Mouse (Mus musculus) midbrain, embryonic 10.5 days (tissue): Measurements from ENCODE around the gene Vmn1r205. TPM values are rescaled to one million over a fixed set of nuclear protein-coding genes. Genes with fewer than 3 reads are reported as not detected.
"Not testable (repeated sequence)": the region's sequence is repeated elsewhere in the genome, so short reads cannot be mapped to it uniquely, and the experiment has no call there.

Source experiments
- DNase-seq: peaks from one replicate; pipeline ENCODE4 v3.0.0-alpha.2; 2017; ENCODE audit warnings: low spot score
- H3K27ac ChIP-seq: fragments of 300-500 bp; sonication (generic); replicated peaks from 2 replicates; pipeline ENCODE4 v1.5.1; 2016; ENCODE audit warnings: mild to moderate bottlenecking
- H3K27me3 ChIP-seq: fragments of 300-500 bp; sonication (generic); 2 replicates; pipeline ENCODE4 v1.6.1; 2016; ENCODE audit warnings: low read depth, mild to moderate bottlenecking; ENCODE audit not compliant: poor library complexity, severe bottlenecking
- H3K36me3 ChIP-seq: fragments of 300-500 bp; sonication (generic); 2 replicates; pipeline ENCODE4 v1.6.1; 2016; ENCODE audit warnings: mild to moderate bottlenecking, moderate library complexity
- H3K4me1 ChIP-seq: fragments of 300-500 bp; sonication (generic); 2 replicates; pipeline ENCODE4 v1.6.1; 2016
- H3K4me3 ChIP-seq: fragments of 300-500 bp; sonication (generic); 2 replicates; pipeline ENCODE4 v1.5.1; 2016; ENCODE audit warnings: mild to moderate bottlenecking, moderate library complexity
- H3K9me3 ChIP-seq: fragments of 300-500 bp; sonication (generic); replicated peaks from 2 replicates; pipeline ENCODE4 v1.6.1; 2016; ENCODE audit warnings: mild to moderate bottlenecking
- WGBS: fragments of 180-500 bp; shearing (Covaris S2); methylation state at CpG from one replicate; pipeline ENCODE4 v1.1.7; 2016; 5-methylcytosine and 5-hydroxymethylcytosine counted together
- polyA plus RNA-seq: library from polyadenylated mRNA; unstranded; fragments of >200 nt; fragmentation: Nextera tagmentation; extraction: Ambion mirVana; gene quantifications from 2 replicates; pipeline ENCODE4 v1.2.1, GENCODE M21; 2016

Gene Vmn1r205
- polyA plus RNA-seq: not detected in 2 replicates

DNA sequence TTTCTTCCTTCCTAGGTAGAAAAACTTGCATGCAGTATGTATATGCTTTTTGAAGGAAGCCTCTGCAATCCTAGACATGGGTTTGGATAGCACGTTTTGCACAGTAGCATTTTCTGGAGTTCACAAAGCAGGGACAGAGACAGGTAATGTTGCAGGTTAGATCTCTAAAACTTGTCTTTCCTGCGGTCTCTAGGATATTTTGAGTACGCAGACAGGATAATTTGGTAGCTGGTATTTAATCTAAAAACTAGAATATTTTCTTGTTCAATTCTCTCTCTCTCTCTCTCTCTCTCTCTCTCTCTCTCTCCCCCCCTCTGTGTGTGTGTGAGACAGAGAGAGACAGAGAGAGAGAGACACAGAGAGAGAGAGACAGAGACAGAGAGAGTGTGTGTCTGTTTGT is at the start of gene Vmn1r205:
Gene Vmn1r205 (minus strand): TSS at position 101 of the 400 bp plus-strand sequence.
- no peaks in the 10 kb centered on the region for H3K27me3 ChIP-seq
- H3K4me1 ChIP-seq: no peaks in the 10 kb centered on the region
- H3K36me3 ChIP-seq: no peaks in the 10 kb centered on the region
- no peaks in the 10 kb centered on the region for H3K9me3 ChIP-seq
- H3K4me3 ChIP-seq: no peak within 1 kb of the TSS
- WGBS: 87% methylated on average over 3 of the region's 3 CpGs
- no peak for DNase-seq
- H3K27ac ChIP-seq: no peak within 1 kb of the TSS

DNA sequence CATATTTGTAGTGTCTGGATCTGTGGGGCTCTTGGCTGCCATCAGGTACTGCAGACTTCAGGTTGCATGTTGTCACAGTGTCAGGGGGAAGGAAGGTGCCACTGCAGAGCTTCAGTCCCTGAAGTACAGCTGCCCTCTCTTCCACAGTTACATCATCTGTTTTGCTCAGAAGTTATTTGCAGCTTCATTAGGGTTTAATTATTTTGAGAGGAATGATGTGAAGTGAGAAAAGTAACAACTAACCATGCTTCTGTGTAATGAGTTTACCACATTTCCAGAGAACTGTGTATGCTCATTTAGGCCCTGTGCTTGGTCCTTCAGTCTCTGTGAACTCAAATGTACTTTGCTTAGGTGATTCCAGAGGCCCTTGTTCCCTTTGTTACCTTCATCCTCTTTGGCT is 31.4 kb upstream of the Vmn1r205 start, which contains the start of gene Vmn1r206:
Gene Vmn1r206 (minus strand): TSS at position 101 of the 400 bp plus-strand sequence.
- H3K27me3 ChIP-seq, H3K4me1 ChIP-seq, H3K4me3 ChIP-seq, H3K36me3 ChIP-seq, H3K27ac ChIP-seq, DNase-seq, H3K9me3 ChIP-seq: not testable (repeated sequence)

DNA sequence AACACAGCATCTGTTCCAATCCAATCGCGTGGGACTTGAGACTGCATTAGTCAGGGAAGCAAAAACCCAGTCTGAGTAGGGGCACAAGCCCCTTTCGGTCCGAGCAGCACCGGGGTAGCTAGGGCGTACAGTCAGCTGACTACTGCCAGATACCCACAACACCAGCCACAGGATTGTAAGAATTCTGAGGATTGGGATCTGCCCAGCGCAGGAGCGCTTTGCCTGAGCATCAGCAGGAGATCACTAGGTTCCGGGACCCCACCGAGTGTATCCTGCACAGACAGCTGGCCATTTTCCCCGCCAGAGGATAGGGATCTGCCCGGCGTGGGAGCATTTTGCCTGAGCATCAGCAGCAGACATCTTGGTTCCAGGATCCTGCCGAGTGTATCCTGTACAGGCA is 9.5 kb downstream of the Vmn1r205 start:
- not testable (repeated sequence) for H3K27ac ChIP-seq, DNase-seq, H3K27me3 ChIP-seq, H3K36me3 ChIP-seq, H3K4me1 ChIP-seq, H3K9me3 ChIP-seq, H3K4me3 ChIP-seq
- 82% methylated on average over 14 of the region's 14 CpGs for WGBS

GRCm38 (mm10) chr13:22574911-22575310 is 17.9 kb downstream of the Vmn1r205 start:
- H3K27me3 ChIP-seq, H3K4me1 ChIP-seq, H3K27ac ChIP-seq, H3K9me3 ChIP-seq, H3K4me3 ChIP-seq, H3K36me3 ChIP-seq, DNase-seq: not testable (repeated sequence)
- WGBS: 83% methylated on average over 3 of the region's 3 CpGs

- H3K4me1 ChIP-seq, H3K27me3 ChIP-seq, DNase-seq, H3K36me3 ChIP-seq, H3K4me3 ChIP-seq, H3K9me3 ChIP-seq, H3K27ac ChIP-seq: not testable (repeated sequence)
- whole genome bisulfite sequencing: 81% methylated on average over 1 of the region's 1 CpGs
Measured at GRCm38 (mm10) chr13:22552898-22553297, 39.9 kb downstream of the Vmn1r205 start, which contains the start of gene Vmn1r204. TSS of gene Vmn1r204 (plus strand) at chr13:22553198.

Other genes starting within 250 kb of the Vmn1r205 start
- not detected in 2 replicates for gene Vmn1r198, start 242.6 kb downstream of the Vmn1r205 start, polyA plus RNA-seq
- gene Vmn1r199, start 213.2 kb downstream of the Vmn1r205 start, polyA plus RNA-seq: not detected in 2 replicates
- not detected in 2 replicates for gene Vmn1r200, start 202.6 kb downstream of the Vmn1r205 start, polyA plus RNA-seq
- gene Vmn1r201, start 121.1 kb downstream of the Vmn1r205 start, polyA plus RNA-seq: not detected in 2 replicates
- 0.02 TPM in 1 of 2 replicates, not detected in the other for gene Vmn1r202, start 87.6 kb downstream of the Vmn1r205 start, polyA plus RNA-seq
- gene Vmn1r203, start 74.9 kb downstream of the Vmn1r205 start, polyA plus RNA-seq: not detected in 2 replicates
- gene Vmn1r204, start 39.8 kb downstream of the Vmn1r205 start, polyA plus RNA-seq: not detected in 2 replicates
- not detected in 2 replicates for gene Vmn1r206, start 31.3 kb upstream of the Vmn1r205 start, polyA plus RNA-seq
- not detected in 2 replicates for gene Vmn1r207-ps, start 136.6 kb upstream of the Vmn1r205 start, polyA plus RNA-seq
- gene Vmn1r208, start 184.4 kb upstream of the Vmn1r205 start, polyA plus RNA-seq: not detected in 2 replicates
- gene Vmn1r209, start 216.7 kb upstream of the Vmn1r205 start, polyA plus RNA-seq: not detected in 2 replicates
- not detected in 2 replicates for gene Vmn1r210, start 238.3 kb upstream of the Vmn1r205 start, polyA plus RNA-seq